Mouse (Mus musculus): Measurements from ENCODE around the gene Htra3.

DNA sequence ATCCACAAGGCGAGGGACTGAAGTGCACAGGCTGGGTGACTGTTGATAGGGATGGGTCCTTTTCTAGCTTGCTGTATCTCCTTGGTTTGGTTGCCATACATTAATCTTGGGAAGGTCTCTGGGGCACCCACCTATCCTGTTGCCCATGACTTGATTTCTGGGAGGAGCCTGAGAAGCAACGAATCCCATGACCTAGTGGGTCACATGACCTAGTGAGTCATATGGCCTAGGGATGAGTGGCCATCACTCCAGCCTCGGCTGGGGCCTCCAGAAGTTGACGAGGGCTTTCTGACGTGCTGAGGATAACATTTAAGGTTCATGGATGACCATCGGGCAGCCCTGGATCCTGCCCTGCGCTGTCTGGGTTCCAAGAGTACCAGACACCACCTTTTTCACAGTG is 74.2 kb downstream of the Htra3 start:
- TF ChIP-seq CTCF (conservative IDR thresholded peaks at IDR 0.05; ENCODE audit: insufficient read depth, insufficient read length, low read depth, low read length) (no peak), POLR2A (IDR thresholded peaks at IDR 0.05; ENCODE audit: low read depth, low read length) (no peak)
